Mouse (Mus musculus): Measurements from ENCODE around the gene Caps2. TPM values are rescaled to one million over a fixed set of nuclear protein-coding genes. Genes with fewer than 3 reads are reported as not detected.
"Not testable (repeated sequence)": the region's sequence is repeated elsewhere in the genome, so short reads cannot be mapped to it uniquely, and the experiment has no call there.

Caps2 gene
- total and polyA plus RNA-seq, 2 experiments from 2014 or later = 0.37 to 0.64 TPM

GRCm38 (mm10) chr10:112139834-112140233 is 23.6 kb upstream of the Caps2 start:
- no peak overlapping the region for H3K9ac ChIP-seq (replicated peaks; ENCODE audit: low read length)
- H3K36me3 ChIP-seq (ENCODE audit: insufficient read depth, low read length) = no peaks in the 10 kb centered on the region
- 52% methylated on average over 2 of the region's 2 CpGs for WGBS
- H3K27me3 ChIP-seq (ENCODE audit: insufficient read depth, low read length) = no peaks in the 10 kb centered on the region
- H3K9me3 ChIP-seq (ENCODE audit: low read length) = no peaks in the 10 kb centered on the region
- DNase-seq (ENCODE audit: low spot score) (no peak), ATAC-seq (no peak)
- H3K27ac ChIP-seq = no peak overlapping the region
- no peaks in the 10 kb centered on the region for H3K4me1 ChIP-seq (ENCODE audit: insufficient read depth, low read length)
- no peak overlapping the region for H3K4me3 ChIP-seq (ENCODE audit: low read length)
- no peak overlapping the region for H3K4me2 ChIP-seq (ENCODE audit: low read depth, low read length)
- no peak for TF ChIP-seq CTCF (IDR thresholded peaks at IDR 0.05; ENCODE audit: low read depth)

GRCm38 (mm10) chr10:112159882-112160560 is 3.4 kb upstream of the Caps2 start, which contains the start of gene Glipr1l3:
TSS of gene Glipr1l3 (minus strand) at chr10:112160327.
- H3K9ac ChIP-seq (replicated peaks; ENCODE audit: low read length) = 0 out of 2 replicates have a peak within 1 kb of the TSS, but pooled peaks have one; percentile 17
- DNase-seq (ENCODE audit: low spot score) (peak; percentile 98), ATAC-seq (peak; percentile 97)
- H3K4me3 ChIP-seq (ENCODE audit: low read length) = peak within 1 kb of the TSS; percentile 18; the same call in 1 of the 2 replicates
- H3K9me3 ChIP-seq (ENCODE audit: low read length); H3K4me1 ChIP-seq (ENCODE audit: insufficient read depth, low read length); H3K27me3 ChIP-seq (ENCODE audit: insufficient read depth, low read length); H3K36me3 ChIP-seq (ENCODE audit: insufficient read depth, low read length): not testable (repeated sequence)
- 5% methylated on average over 15 of the region's 15 CpGs for WGBS
- H3K4me2 ChIP-seq (ENCODE audit: low read depth, low read length) = peak within 1 kb of the TSS; percentile 48
- H3K27ac ChIP-seq = peak within 1 kb of the TSS; percentile 69; the same call in 1 of the 2 replicates
- TF ChIP-seq CTCF (IDR thresholded peaks at IDR 0.05; ENCODE audit: low read depth) = peak; percentile 93

GRCm38 (mm10) chr10:112177027-112177426 is 13.6 kb downstream of the Caps2 start:
- not testable (repeated sequence) for H3K36me3 ChIP-seq (ENCODE audit: insufficient read depth, low read length); DNase-seq (ENCODE audit: low spot score); H3K27me3 ChIP-seq (ENCODE audit: insufficient read depth, low read length); H3K4me3 ChIP-seq (ENCODE audit: low read length); H3K9me3 ChIP-seq (ENCODE audit: low read length); H3K27ac ChIP-seq; H3K4me1 ChIP-seq (ENCODE audit: insufficient read depth, low read length); H3K9ac ChIP-seq (replicated peaks; ENCODE audit: low read length)
- H3K4me2 ChIP-seq (ENCODE audit: low read depth, low read length) = peak overlapping the region; percentile 16; the same call in 1 of the 2 replicates
- WGBS = 25% methylated on average over 13 of the region's 13 CpGs
- ATAC-seq = 0 out of 2 replicates have a peak, but pooled peaks have one; percentile 24

GRCm38 (mm10) chr10:112193919-112194318 is 30.5 kb downstream of the Caps2 start:
- H3K4me1 ChIP-seq (ENCODE audit: insufficient read depth, low read length); H3K36me3 ChIP-seq (ENCODE audit: insufficient read depth, low read length); DNase-seq (ENCODE audit: low spot score); H3K9ac ChIP-seq (replicated peaks; ENCODE audit: low read length); H3K27me3 ChIP-seq (ENCODE audit: insufficient read depth, low read length); H3K9me3 ChIP-seq (ENCODE audit: low read length); ATAC-seq; H3K4me3 ChIP-seq (ENCODE audit: low read length); H3K4me2 ChIP-seq (ENCODE audit: low read depth, low read length); H3K27ac ChIP-seq: not testable (repeated sequence)
- WGBS = 74% methylated on average over 2 of the region's 2 CpGs

- Histone ChIP-seq H3K4me1 (ENCODE audit: insufficient read depth, low read length) (no peaks in the 10 kb centered on the region), H3K9me3 (ENCODE audit: low read length) (no peaks in the 10 kb centered on the region), H3K27ac (no peak overlapping the region), H3K4me3 (ENCODE audit: low read length) (no peak overlapping the region), H3K9ac (replicated peaks; ENCODE audit: low read length) (no peak overlapping the region), H3K27me3 (ENCODE audit: insufficient read depth, low read length) (no peaks in the 10 kb centered on the region), H3K4me2 (ENCODE audit: low read depth, low read length) (no peak overlapping the region), H3K36me3 (ENCODE audit: insufficient read depth, low read length) (no peaks in the 10 kb centered on the region)
- WGBS = 38% methylated on average over 2 of the region's 2 CpGs
- ATAC-seq (peak; percentile 81), DNase-seq (ENCODE audit: low spot score) (peak; percentile 88)
- TF ChIP-seq CTCF (IDR thresholded peaks at IDR 0.05; ENCODE audit: low read depth) = peak; percentile 89
Observed at GRCm38 (mm10) chr10:112203463-112203862, 40.0 kb downstream of the Caps2 start.

GRCm38 (mm10) chr10:112227073-112227472 is 63.7 kb downstream of the Caps2 start:
- no peak overlapping the region for H3K4me3 ChIP-seq (ENCODE audit: low read length)
- no peaks in the 10 kb centered on the region for H3K4me1 ChIP-seq (ENCODE audit: insufficient read depth, low read length)
- no peaks in the 10 kb centered on the region for H3K9me3 ChIP-seq (ENCODE audit: low read length)
- no peak overlapping the region for H3K27ac ChIP-seq
- no peak overlapping the region for H3K4me2 ChIP-seq (ENCODE audit: low read depth, low read length)
- 59% methylated on average over 1 of the region's 1 CpGs for WGBS
- no peak for TF ChIP-seq CTCF (IDR thresholded peaks at IDR 0.05; ENCODE audit: low read depth)
- no peak for ATAC-seq
- no peaks in the 10 kb centered on the region for H3K36me3 ChIP-seq (ENCODE audit: insufficient read depth, low read length)
- H3K9ac ChIP-seq (replicated peaks; ENCODE audit: low read length) = no peak overlapping the region
- H3K27me3 ChIP-seq (ENCODE audit: insufficient read depth, low read length) = no peaks in the 10 kb centered on the region
- DNase-seq (ENCODE audit: low spot score) = no peak

GRCm38 (mm10) chr10:112229091-112229843 is 65.8 kb downstream of the Caps2 start:
- not testable (repeated sequence) for H3K4me1 ChIP-seq (ENCODE audit: insufficient read depth, low read length); ATAC-seq; H3K9me3 ChIP-seq (ENCODE audit: low read length); H3K36me3 ChIP-seq (ENCODE audit: insufficient read depth, low read length); H3K9ac ChIP-seq (replicated peaks; ENCODE audit: low read length); H3K27ac ChIP-seq; DNase-seq (ENCODE audit: low spot score); H3K27me3 ChIP-seq (ENCODE audit: insufficient read depth, low read length); H3K4me3 ChIP-seq (ENCODE audit: low read length); H3K4me2 ChIP-seq (ENCODE audit: low read depth, low read length)
- 40% methylated on average over 6 of the region's 6 CpGs for WGBS

GRCm38 (mm10) chr10:112232733-112233132 is 69.3 kb downstream of the Caps2 start:
- 21% methylated on average over 1 of the region's 1 CpGs for WGBS
- not testable (repeated sequence) for DNase-seq (ENCODE audit: low spot score)

GRCm38 (mm10) chr10:112235396-112235940 is 72.0 kb downstream of the Caps2 start:
- not testable (repeated sequence) for ATAC-seq; H3K9me3 ChIP-seq (ENCODE audit: low read length); DNase-seq (ENCODE audit: low spot score); H3K27me3 ChIP-seq (ENCODE audit: insufficient read depth, low read length); H3K4me3 ChIP-seq (ENCODE audit: low read length); H3K4me2 ChIP-seq (ENCODE audit: low read depth, low read length); H3K27ac ChIP-seq; H3K4me1 ChIP-seq (ENCODE audit: insufficient read depth, low read length); H3K36me3 ChIP-seq (ENCODE audit: insufficient read depth, low read length); H3K9ac ChIP-seq (replicated peaks; ENCODE audit: low read length)
- 79% methylated on average over 5 of the region's 5 CpGs for WGBS

More at GRCm38 (mm10) chr10:112232733-112233132, 69.3 kb downstream of the Caps2 start:
- H3K9me3 ChIP-seq (ENCODE audit: low read length); H3K4me1 ChIP-seq (ENCODE audit: insufficient read depth, low read length); H3K27me3 ChIP-seq (ENCODE audit: insufficient read depth, low read length); H3K9ac ChIP-seq (replicated peaks; ENCODE audit: low read length); H3K27ac ChIP-seq; H3K4me3 ChIP-seq (ENCODE audit: low read length); ATAC-seq; H3K36me3 ChIP-seq (ENCODE audit: insufficient read depth, low read length); H3K4me2 ChIP-seq (ENCODE audit: low read depth, low read length): not testable (repeated sequence)
